Mouse (Mus musculus): ENCODE measurements around the gene Crebl2.

GRCm38 (mm10) chr6:134903368-134903767 lies 73.4 kb downstream of the Crebl2 start:
- TF ChIP-seq POLR2AphosphoS5 (IDR thresholded peaks at IDR 0.05; ENCODE audit: borderline replicate concordance, low read depth, low read length) (no peak), CTCF (IDR thresholded peaks at IDR 0.05 in 2 of 3, conservative IDR thresholded peaks at IDR 0.05 in 1 of 3; ENCODE audit: control insufficient read depth in 1 of 3, insufficient read depth in 1 of 3, low read depth in 2 of 3, low read length in 3 of 3, poor library complexity in 1 of 3, severe bottlenecking in 1 of 3) (no peak), CHD1 (IDR thresholded peaks at IDR 0.05; ENCODE audit: low read depth, low read length) (no peak), POLR2A (IDR thresholded peaks at IDR 0.05; ENCODE audit: control insufficient read depth in 1 of 2, insufficient read depth in 1 of 2, low read depth in 1 of 2, low read length in 2 of 2, poor library complexity in 1 of 2) (no peak), CHD2 (IDR thresholded peaks at IDR 0.05; ENCODE audit: low read length) (no peak), MAFK (IDR thresholded peaks at IDR 0.05; ENCODE audit: borderline replicate concordance, low read depth, low read length) (no peak), ETS1 (IDR thresholded peaks at IDR 0.05; ENCODE audit: low read depth, low read length) (no peak), ZC3H11A (IDR thresholded peaks at IDR 0.05; ENCODE audit: low read depth, low read length) (no peak), GATA1 (IDR thresholded peaks at IDR 0.05; ENCODE audit: low read depth, low read length) (no peak), GABPA (IDR thresholded peaks at IDR 0.05; ENCODE audit: low read depth, low read length) (no peak), ZMIZ1 (IDR thresholded peaks at IDR 0.05; ENCODE audit: low read depth, low read length) (no peak)
